Mouse (Mus musculus) cerebellum, adult 9-11 months (tissue): Measurements from ENCODE around the gene Aff1.

Source experiments
- DNase-seq: peaks from one replicate; pipeline ENCODE4 v3.0.0; 2022

Aff1 gene

DNA sequence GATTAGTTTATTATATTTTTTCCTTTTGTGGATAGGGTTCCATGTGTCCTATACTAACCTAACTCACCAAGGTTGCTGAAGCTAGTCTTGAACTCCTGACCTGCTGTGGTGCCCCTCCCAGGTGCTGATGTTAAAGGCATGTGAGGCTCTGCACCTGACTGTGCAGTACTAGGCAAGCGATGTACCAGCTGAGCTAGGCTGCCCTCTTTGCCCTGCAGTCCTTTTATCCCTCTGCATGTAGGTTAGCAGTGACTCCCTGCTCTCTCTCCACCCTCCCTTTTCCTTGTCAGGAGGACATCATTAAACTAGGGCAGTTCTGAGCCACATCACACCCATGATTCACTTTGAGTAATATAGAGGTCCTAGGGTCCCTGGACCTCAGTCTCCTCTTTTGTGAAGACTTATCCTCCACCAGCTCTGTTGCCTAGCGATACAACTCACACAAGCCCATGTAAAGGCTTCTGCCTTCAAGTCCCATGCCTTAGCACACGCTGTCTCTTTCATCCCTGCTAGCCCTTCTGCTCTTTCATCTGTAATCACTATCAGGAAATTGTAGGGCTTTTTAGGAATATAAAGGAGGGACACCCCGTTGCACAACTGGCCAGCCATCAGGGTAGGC, 35.7 kb downstream of the Aff1 start:
- DNase-seq, result no peak

DNA sequence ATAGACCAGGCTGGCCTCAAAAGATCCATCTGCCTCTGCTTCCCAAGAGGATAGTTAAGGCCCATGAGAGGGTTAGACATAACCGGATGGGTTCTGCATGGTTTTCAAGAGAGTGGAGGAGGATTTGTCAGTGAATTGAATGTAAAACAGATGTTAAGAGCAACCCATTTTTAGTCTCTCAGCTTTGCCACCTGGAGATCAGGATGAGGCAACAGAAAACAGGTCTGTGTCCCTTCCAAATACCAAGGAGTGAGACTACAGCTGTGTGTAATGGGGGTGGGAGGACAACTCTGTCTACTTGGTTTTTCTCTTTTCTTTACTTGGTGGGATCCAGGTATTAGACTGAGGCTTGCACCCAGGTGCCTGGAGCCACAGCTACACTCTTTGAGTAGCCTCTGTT, 37.1 kb downstream of the Aff1 start:
- DNase-seq, result no peak

DNA sequence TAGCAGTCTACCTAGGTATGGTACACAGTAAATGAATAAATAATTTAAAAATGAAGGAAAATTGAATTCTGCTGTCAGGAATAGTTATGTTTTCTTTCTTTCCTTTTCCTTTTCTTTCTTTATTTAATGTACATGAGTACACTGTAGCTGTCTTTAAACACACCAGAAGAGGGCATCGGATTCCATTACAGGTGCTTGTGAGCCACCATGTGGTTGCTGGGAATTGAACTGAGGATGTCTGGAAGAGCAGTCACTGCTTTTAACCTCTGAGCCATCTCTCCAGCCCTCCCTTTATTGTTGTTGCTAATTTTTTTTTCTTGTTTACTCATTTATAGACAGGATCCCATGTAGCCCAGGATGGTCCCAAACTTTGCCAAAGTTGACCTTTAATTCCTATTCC, 38.0 kb downstream of the Aff1 start:
- DNase-seq, result no peak

DNA sequence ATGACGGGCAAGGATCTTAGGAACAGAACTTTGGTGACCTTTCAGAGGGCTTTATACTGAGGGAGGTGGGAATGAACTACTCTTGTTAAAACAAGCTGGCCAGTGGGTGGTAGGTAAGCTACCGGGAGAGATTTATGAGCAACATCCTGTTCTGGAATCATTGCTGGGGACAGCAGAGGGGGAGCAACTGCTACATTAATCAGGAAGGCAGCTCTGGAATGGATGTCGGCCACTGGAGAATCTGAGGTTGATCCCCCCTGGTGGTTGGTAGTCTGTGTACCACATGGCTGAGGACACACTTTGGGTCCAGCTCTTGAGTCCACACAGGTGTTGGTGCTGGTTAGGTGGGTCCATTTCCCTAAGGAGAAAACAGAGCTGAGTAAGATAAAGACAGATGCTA, 38.6 kb downstream of the Aff1 start:
- no peak for DNase-seq

DNA sequence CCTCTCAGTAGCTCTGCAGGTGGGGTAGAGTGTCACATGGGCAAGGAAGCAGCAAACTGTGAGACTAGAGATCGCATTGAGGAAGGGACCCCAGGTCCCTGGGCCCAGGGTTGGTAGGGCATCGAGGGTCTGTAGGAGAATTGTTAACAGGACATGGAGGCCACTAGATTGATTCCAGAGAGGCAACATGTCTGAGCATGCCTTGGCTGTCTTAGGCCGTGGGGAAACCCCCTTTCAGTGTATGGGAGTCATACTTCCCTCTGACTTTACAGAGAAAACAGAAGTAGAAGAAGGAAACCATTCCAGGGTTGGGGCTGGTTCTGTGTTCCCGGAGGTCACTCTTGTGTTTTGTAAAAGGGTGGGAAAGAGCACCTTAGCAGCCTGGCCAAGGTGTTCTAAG, 40.4 kb downstream of the Aff1 start:
- DNase-seq, result no peak

- no peak for DNase-seq
Measured at GRCm38 (mm10) chr5:103735411-103736112, 43.4 kb downstream of the Aff1 start.

DNA sequence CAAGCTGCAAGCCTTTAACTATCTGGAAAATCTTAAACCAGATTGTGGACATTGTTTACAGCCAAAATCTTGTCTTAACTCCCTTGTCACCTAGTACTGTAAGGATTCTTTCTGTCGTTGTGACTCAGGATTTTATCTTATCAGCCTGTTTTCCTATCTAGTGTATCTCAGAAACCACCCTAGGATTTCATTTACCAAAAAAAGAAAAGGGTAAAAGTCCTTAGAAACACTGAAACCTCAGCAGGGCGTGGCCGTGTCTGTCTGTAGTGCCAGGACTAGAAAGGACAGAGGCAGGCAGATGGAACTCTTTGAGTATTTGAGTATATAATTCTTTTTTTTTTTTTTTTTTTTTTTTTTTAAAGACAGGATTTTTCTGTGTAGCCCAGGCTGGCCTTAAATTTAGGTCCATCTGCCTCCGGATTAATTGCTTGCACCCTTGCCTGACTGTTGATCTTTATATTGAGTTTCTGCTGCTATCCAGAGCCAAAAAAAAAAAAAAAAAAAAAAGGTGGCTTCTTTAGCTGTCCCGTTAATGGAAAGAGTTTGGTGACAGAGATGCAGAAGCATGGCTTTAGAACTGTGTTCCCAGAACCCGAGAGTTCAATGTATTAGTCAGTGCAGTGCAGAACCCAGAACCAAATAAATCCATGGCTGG, 44.5 kb downstream of the Aff1 start:
- DNase-seq, result no peak

- DNase-seq, result no peak
Measured at GRCm38 (mm10) chr5:103737208-103738066, 45.3 kb downstream of the Aff1 start.

DNA sequence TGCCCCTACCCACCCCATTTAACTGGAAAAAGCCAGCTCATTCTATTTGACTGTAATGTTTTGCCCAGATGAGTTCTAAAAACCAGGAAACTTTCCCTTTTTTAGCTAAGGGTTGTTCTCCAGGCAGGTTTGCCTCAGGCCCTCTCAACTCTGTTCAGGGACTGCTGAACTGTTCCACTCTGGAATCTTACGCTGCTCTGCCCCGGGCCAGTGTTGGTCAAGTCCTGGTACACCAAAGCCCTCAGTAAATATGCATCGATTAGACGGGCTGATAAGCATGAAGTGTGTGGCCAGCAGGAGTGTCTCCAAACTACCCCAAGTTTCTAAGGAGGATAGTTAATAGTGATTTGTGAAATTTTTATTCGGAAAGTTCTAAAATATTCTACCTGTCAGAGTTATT, 46.3 kb downstream of the Aff1 start:
- no peak for DNase-seq

- DNase-seq, result no peak
Measured at GRCm38 (mm10) chr5:103739163-103739562, 47.0 kb downstream of the Aff1 start.

GRCm38 (mm10) chr5:103740093-103740902, 48.1 kb downstream of the Aff1 start:
- DNase-seq, result no peak

DNA sequence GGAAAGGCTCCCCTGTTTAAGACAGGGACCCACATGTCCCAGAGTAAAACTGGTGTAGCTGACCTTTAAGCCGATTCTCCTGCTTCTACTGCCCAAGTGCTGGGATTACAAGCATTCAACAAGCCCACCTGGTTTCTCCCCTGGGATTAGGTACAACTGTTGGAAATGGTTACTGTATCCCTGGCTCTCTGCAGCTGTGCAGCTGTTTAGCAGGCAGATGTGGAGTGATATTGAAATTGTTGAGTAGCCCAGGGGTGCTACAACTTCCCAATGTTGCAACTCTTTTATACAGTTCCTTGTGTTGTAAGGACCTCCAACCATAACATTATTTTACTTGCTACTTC, 48.7 kb downstream of the Aff1 start:
- no peak for DNase-seq

DNA sequence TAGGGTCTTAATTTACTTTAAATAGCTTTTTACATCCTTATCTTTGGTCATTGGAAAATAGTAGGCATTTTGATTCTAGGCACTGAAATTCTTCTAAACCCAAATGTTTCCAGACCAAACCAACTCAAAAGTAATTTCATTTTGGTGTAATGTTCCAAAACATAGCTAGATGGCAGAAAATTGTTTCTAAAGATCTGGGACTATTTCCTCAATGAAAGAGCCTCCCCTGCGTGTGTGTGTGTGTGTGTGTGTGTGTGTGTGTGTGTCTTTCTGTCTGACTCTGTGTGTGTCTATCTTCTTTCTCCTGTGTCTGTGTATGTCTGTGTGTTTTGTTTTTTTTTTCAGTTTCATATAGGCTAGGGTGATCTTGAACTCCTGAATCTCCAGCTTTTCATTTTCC, 49.3 kb downstream of the Aff1 start:
- no peak for DNase-seq

DNA sequence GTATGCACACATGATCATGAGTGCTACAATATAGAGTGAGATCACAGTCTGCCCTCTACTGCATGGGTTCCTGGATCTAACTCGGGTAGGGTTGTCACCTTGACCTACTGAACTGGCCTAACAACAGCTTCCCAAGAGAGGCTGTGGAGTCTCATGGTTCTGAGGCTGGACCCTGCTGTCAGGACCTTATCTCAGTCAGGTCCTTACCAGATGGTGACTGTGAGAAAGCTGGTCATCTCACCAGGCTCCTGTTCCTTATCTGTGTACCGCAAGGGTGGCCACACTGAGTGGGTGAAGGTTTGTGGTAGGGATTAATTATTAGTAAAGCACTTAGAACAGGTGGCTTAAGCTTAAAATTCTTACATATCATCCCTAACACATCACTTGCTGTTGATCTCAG, 49.8 kb downstream of the Aff1 start:
- no peak for DNase-seq

DNA sequence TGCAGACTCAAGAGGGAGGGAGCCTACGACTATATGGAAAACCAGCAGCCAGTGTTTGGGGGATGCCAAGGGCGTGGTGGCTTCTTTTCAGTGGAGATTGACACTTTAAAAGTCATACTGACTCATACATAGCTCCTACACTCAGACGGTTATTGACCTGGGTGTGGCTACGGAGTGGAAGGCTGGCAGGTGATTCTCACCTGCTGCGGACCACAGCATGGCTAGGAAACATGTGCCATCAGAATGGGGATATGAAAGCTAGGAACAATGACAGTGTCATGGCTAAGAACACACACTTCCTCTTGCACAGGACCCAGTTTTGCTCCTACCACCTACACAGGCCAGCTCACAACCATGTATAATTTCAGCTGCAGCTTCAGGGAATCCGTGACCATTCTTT, 52.4 kb downstream of the Aff1 start:
- DNase-seq, result no peak

- DNase-seq, result no peak
Measured at GRCm38 (mm10) chr5:103745635-103746034, 53.5 kb downstream of the Aff1 start.

GRCm38 (mm10) chr5:103746561-103747085, 54.4 kb downstream of the Aff1 start:
- DNase-seq, result no peak

DNA sequence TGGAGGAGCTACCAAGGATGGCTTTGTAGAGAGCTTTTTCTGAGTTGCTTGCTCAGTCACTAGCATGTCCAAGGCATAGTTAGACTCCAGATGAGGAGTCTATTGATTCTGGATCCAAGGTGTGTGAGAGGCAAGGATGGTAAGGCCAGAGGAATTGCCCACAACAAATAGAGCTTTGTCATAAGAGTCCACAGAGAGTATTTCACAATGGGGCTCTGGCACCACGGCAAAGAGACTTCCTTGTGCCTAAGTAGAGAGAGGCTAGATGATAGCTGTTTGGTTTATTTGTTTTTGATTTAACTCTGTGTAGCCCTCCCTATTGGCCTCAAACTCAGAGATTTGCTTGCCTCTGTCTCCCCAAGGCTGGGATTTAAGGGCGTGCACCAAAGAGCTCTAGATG, 54.9 kb downstream of the Aff1 start:
- DNase-seq, result no peak

- no peak for DNase-seq
Measured at GRCm38 (mm10) chr5:103748343-103748742, 56.2 kb downstream of the Aff1 start.

GRCm38 (mm10) chr5:103749465-103750285, 57.5 kb downstream of the Aff1 start:
- no peak for DNase-seq
